Mouse (Mus musculus) megakaryocyte, embryonic 14.5 days (primary cell): ENCODE data around the gene Lcp2.

Source experiments
- FLI1 ChIP-seq: IDR thresholded peaks from 2 replicates; pipeline ENCODE4 v1.6.1; 2012; ENCODE audit warnings: low read length, inconsistent platforms, mixed read lengths
- GATA1 ChIP-seq: IDR thresholded peaks from 3 replicates; pipeline ENCODE4 v1.6.1; 2012; ENCODE audit warnings: mixed read lengths, low read length, inconsistent platforms, borderline replicate concordance

GRCm38 (mm10) chr11:34101827-34102226, 55.1 kb downstream of the Lcp2 start:
- no peak for TF ChIP-seq FLI1
- TF ChIP-seq GATA1: no peak
